Mouse (Mus musculus) CD8-positive naive resting alpha-beta T cell, adult 2 months (primary cell): ENCODE results near the gene Gm29554.
"Not testable (repeated sequence)": the region's sequence is repeated elsewhere in the genome, so short reads cannot be mapped to it uniquely, and the experiment has no call there.

Source experiments
- DNase-seq, 2 experiments: peaks; one replicate each; pipeline ENCODE4 v3.0.0; 2022; ENCODE audit warnings: low read depth in 2 of 2, low spot score in 2 of 2

The Gm29554 gene

DNA sequence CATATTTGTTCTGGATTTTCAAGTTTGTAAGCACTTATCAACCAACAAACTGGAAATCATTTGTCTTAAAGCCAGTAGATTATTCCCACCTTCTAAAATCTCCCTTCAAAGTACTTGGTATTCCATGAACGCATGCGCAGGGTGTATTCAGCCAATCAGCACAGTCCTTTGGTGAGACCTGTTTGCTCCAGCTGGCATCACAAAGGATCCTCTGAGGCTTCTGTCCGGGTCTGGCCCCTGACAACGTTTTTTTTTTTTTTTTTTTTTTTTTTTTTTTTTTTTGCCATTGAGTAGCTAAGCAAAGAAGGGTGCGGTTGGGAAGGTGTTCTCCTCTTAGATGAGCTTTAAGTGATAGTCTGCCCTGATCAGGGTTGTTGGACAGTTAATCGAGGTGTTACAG lies at the start of gene Gm29554:
Gm29554 (plus strand) TSS at position 301 of the 400 bp plus-strand sequence.
- DNase-seq, result not testable (repeated sequence)
